Comparison of ENCODE assay signal across 14 mouse cellular contexts in the genomic region with DNA sequence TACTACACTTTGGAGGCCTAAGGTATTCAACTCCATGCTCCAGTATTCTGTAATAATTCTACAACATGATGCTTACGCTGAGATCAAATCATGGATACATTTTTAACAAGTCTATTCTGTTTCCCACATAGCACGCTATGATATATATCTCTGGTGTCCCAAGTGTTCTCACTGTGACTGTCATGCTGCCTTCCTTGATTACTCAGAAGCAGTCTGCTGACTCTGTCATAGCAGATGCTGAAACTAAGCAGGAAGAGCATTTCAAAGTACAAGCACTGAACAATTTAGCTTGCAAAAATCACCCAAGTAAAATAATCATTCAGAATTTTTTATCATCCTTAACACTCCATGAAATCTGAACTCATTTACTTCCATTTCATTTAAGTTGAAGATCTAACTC.
"Had no signal": no experiment of that assay in that cellular context is flagged by ENCODE, and none has a peak within 500 bp of the region (broad histone marks: within the 10 kb centered on the region; RNA-seq: fewer than 3 reads in every experiment).

No protein-coding gene starts in this region.

- H3K27ac ChIP-seq: kidney, postnatal 0 days; left cerebral cortex, adult 2 months; liver, embryonic 13.5 days; neural tube, embryonic 12.5 days; neural tube, embryonic 15.5 days had no signal

- H3K9me3 ChIP-seq: liver, embryonic 13.5 days; neural tube, embryonic 12.5 days; neural tube, embryonic 15.5 days had no signal

- ATAC-seq: intestine, postnatal 0 days had no signal

- H3K4me1 ChIP-seq: liver, embryonic 13.5 days; neural tube, embryonic 12.5 days; neural tube, embryonic 15.5 days had no signal

- DNase-seq: kidney, adult 2 months; kidney, postnatal 25 days; liver, embryonic 13.5 days; lung, adult 2 months; lung, postnatal 14 days; lung, postnatal 4 days; thymus, adult 2 months; thymus, postnatal 25 days had no signal

- H3K9ac ChIP-seq: liver, embryonic 13.5 days; neural tube, embryonic 12.5 days; neural tube, embryonic 15.5 days had no signal

- H3K27me3 ChIP-seq: liver, embryonic 13.5 days; neural tube, embryonic 12.5 days; neural tube, embryonic 15.5 days had no signal

- H3K4me3 ChIP-seq: left cerebral cortex, adult 2 months; liver, embryonic 13.5 days; neural tube, embryonic 12.5 days; neural tube, embryonic 15.5 days had no signal

- H3K4me2 ChIP-seq: liver, embryonic 13.5 days; midbrain, embryonic 11.5 days; neural tube, embryonic 12.5 days; neural tube, embryonic 15.5 days had no signal

- H3K36me3 ChIP-seq: liver, embryonic 13.5 days; neural tube, embryonic 12.5 days; neural tube, embryonic 15.5 days had no signal
